Mouse (Mus musculus) forebrain, postnatal 0 days (tissue): ENCODE measurements around the gene Shh. TPM values are rescaled to one million over a fixed set of nuclear protein-coding genes. Genes with fewer than 3 reads are reported as not detected.
A peak's percentile ranks its signal among the peaks of the same experiment; 100 is the strongest.

Experiments used
- ATAC-seq: fragments of 200-750 bp; cut with Nextera tagmentation; 2 replicates; pipeline ENCODE4 v1.8.0; 2017; ENCODE audit warnings: mild to moderate bottlenecking, moderate library complexity
- DNase-seq: peaks from one replicate; pipeline ENCODE4 v3.0.0-alpha.2; 2015
- H3K27ac ChIP-seq: fragments of 300-500 bp; sonication (generic); 2 replicates; pipeline ENCODE4 v1.5.1; 2014; ENCODE audit warnings: low read depth, mild to moderate bottlenecking, antibody characterized with exemption, low read length, moderate library complexity, mixed read lengths
- H3K27me3 ChIP-seq: fragments of 300-500 bp; sonication (generic); 2 replicates; pipeline ENCODE4 v1.6.1; 2014; ENCODE audit warnings: mild to moderate bottlenecking, low read length, mixed read lengths; ENCODE audit not compliant: insufficient read depth
- H3K36me3 ChIP-seq: fragments of 300-500 bp; sonication (generic); 2 replicates; pipeline ENCODE4 v1.6.1; 2014; ENCODE audit warnings: mild to moderate bottlenecking, moderate library complexity; ENCODE audit not compliant: insufficient read depth
- H3K4me1 ChIP-seq: fragments of 300-500 bp; sonication (generic); 2 replicates; pipeline ENCODE4 v1.6.1; 2014; ENCODE audit warnings: antibody characterized with exemption; ENCODE audit not compliant: insufficient read depth
- H3K4me2 ChIP-seq: fragments of 300-500 bp; sonication (generic); 2 replicates; pipeline ENCODE4 v1.6.1; 2014; ENCODE audit warnings: low read depth, mild to moderate bottlenecking, moderate library complexity
- H3K4me3 ChIP-seq: fragments of 300-500 bp; sonication (generic); 2 replicates; pipeline ENCODE4 v1.5.1; 2014; ENCODE audit warnings: low read depth, low read length, mixed read lengths
- H3K9ac ChIP-seq: fragments of 300-500 bp; sonication (generic); 2 replicates; pipeline ENCODE4 v1.6.1; 2014; ENCODE audit warnings: mild to moderate bottlenecking
- H3K9me3 ChIP-seq: fragments of 300-500 bp; sonication (generic); 2 replicates; pipeline ENCODE4 v1.6.1; 2016; ENCODE audit warnings: low read length
- CTCF ChIP-seq: sonication (generic); IDR thresholded peaks from 2 replicates; pipeline ENCODE4 v1.5.1; 2016; ENCODE audit warnings: antibody characterized with exemption, control low read depth, low read depth
- WGBS: fragments of 180-500 bp; shearing (Covaris S2); extraction: QIAGEN DNeasy Blood & Tissue Kit; methylation state at CpG from one replicate; pipeline ENCODE4 v1.1.7; 2014; 5-methylcytosine and 5-hydroxymethylcytosine counted together
- polyA plus RNA-seq: library from polyadenylated mRNA; unstranded; fragments of >200 nt; fragmentation: Nextera tagmentation; extraction: Ambion mirVana; gene quantifications from 2 replicates; pipeline ENCODE4 v1.2.1, GENCODE M21; 2015
- total RNA-seq: library from RNA; depleted of rRNA; stranded (reverse); fragments of >200 nt; gene quantifications from 2 replicates; pipeline ENCODE4 v1.2.3, GENCODE M21; 2014; rRNA removed

Shh gene
- 1.7 and 3.0 TPM in 2 replicates for total RNA-seq
- polyA plus RNA-seq, result 0.33 and 0.65 TPM in 2 replicates

DNA sequence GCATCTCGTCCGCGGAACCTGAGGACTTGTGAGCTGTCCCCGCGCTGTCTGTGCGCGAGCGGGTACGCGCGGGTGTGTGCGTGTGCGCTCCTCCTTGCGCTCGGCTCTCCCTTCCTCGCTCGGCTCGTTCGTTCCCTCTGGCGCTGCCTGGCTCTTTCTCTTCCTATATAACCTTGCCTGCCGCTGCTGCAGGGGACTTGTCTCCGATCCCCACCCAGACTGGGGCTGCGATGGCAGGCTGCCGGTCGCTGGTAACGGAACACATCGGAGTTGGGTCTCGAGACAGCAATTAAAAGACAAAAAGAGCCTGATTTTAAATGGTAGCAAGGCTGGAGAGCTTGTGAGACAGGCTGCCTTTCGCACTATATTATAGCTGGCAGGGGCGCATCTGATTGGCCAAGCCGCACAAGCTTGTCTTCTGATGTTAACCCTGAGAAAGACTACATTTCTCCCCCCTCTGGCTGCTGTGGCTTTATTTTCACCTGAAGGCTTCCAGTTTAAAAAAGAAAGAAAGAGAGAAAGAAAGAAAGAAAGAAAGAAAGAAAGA lies at the start of gene Shh:
TSS of gene Shh (minus strand) at position 497 of the 547 bp plus-strand sequence.
- Histone ChIP-seq H3K36me3 (no peaks in the 10 kb centered on the region), H3K27ac (peak within 1 kb of the TSS; percentile 57; the same call in 1 of the 2 replicates), H3K27me3 (peaks cover 69% of the 10 kb centered on the region), H3K4me2 (peak within 1 kb of the TSS; percentile 91), H3K9ac (peak within 1 kb of the TSS; percentile 53), H3K9me3 (no peaks in the 10 kb centered on the region), H3K4me3 (peak within 1 kb of the TSS; percentile 55), H3K4me1 (peaks cover 12% of the 10 kb centered on the region)
- ATAC-seq (peak; percentile 73), DNase-seq (peak; percentile 72)
- WGBS, result 1% methylated on average over 30 of the region's 31 CpGs
- TF ChIP-seq CTCF, result no peak

DNA sequence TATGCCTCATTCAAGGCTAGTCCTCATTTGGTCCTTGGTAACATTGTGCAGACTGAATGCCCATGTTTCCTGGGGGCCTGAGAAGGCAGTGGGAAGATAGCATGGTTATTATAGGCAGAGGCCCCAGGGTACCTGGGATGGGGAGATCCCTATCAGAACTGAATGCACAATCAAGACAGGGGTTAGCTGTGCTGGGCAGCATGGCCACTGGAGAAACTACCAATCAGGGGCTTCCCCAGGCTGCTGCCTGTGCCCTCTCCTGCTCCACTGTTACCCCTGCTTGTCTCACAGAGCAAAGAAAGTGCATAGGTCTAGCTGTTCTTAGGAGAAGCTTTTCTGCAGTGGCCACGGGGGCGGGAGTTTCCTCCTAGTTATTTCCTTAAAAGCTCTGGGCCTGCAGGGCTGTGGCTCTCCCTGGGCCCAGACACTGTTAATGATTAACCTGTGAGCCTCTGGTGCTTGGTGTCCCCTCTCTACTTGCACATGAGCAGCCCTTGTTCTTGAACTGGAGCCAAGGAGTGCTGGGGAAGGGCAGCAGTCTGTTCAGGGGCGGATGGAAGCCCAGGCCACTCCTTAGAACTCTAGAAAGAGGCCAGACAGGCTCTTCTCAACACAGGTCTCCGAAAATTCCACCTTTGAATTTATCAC lies 33.9 kb upstream of the Shh start:
- ATAC-seq (no peak), DNase-seq (no peak)
- no peak overlapping the region for H3K27ac ChIP-seq
- no peaks in the 10 kb centered on the region for H3K4me1 ChIP-seq
- H3K36me3 ChIP-seq, result no peaks in the 10 kb centered on the region
- H3K27me3 ChIP-seq, result no peaks in the 10 kb centered on the region
- no peak overlapping the region for H3K4me3 ChIP-seq
- H3K9me3 ChIP-seq, result no peaks in the 10 kb centered on the region
- WGBS, result 72% methylated on average over 4 of the region's 4 CpGs
- TF ChIP-seq CTCF, result no peak
- H3K9ac ChIP-seq, result no peak overlapping the region
- H3K4me2 ChIP-seq, result no peak overlapping the region

DNA sequence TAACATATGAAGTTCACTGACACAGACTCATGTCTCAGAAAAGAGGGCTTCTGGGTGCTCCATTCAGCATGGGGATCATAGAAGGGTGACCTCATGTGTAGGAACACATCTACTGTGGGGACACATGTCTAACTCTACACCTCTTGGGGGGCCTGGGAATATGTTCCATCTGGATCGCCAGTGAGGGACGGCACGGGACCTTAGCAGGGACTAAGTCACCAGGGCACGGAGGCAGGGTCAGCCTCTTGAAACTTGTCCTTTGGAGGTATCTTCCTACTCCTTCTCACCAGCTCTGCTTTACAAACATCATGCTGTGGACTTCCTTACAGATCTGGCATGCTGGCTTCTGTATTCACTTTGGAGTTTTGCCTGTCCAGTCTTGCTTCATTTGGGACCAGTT lies 31.8 kb upstream of the Shh start:
- Histone ChIP-seq H3K4me2 (no peak overlapping the region), H3K36me3 (no peaks in the 10 kb centered on the region), H3K27ac (no peak overlapping the region), H3K9ac (no peak overlapping the region), H3K4me1 (no peaks in the 10 kb centered on the region), H3K27me3 (no peaks in the 10 kb centered on the region), H3K9me3 (no peaks in the 10 kb centered on the region), H3K4me3 (no peak overlapping the region)
- 95% methylated on average over 4 of the region's 4 CpGs for WGBS
- TF ChIP-seq CTCF, result no peak
- no peak for DNase-seq
- ATAC-seq, result no peak

DNA sequence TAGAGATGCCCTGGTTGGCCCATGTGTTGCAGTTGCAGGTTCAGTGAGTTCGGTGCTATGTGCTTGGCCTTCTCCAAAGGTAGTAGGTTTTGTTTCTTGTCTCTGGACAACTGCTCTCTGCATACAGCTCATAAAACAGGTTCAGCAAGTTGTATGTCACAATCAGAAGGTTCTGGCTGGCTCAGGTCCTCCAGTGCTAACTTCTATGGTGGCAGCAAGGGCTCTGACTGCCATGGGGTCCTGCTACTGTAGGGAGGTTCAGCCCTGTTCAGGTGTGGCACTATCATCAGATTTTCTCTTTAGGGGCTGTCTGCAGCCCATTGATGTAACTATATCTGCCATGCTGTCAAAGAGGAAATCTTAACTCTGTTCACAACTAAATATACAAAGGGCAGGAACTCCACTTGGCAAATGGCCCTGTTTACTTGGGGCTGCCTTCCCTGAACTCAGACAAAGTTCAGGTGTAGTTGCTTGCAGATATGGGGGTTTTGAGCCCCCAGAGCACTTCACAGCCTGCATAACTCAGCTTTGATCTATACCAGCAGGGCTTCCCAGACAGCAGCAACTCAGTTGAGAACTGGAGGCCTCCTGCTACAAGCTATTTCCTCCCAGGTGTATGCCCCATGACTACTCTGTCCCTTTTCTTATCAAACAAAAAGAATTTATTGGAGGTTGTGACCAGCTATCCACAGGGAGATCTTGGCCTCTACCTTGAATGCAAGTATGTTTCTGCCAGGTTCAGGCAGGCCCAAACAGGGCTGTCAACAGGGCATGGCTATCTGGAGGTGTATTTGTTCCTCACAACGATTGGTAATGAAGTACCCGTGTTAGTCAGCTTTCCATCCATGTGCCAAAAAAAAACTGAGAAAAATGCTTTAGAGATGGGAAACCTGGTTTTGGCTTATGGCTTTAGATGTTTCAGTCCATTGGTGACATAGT lies 28.9 kb upstream of the Shh start:
- DNase-seq (no peak), ATAC-seq (no peak)
- H3K9ac ChIP-seq, result no peak overlapping the region
- no peaks in the 10 kb centered on the region for H3K4me1 ChIP-seq
- WGBS, result 91% methylated on average over 3 of the region's 3 CpGs
- H3K4me2 ChIP-seq, result no peak overlapping the region
- no peaks in the 10 kb centered on the region for H3K27me3 ChIP-seq
- H3K9me3 ChIP-seq, result no peaks in the 10 kb centered on the region
- H3K4me3 ChIP-seq, result no peak overlapping the region
- TF ChIP-seq CTCF, result no peak
- H3K36me3 ChIP-seq, result no peaks in the 10 kb centered on the region
- no peak overlapping the region for H3K27ac ChIP-seq

DNA sequence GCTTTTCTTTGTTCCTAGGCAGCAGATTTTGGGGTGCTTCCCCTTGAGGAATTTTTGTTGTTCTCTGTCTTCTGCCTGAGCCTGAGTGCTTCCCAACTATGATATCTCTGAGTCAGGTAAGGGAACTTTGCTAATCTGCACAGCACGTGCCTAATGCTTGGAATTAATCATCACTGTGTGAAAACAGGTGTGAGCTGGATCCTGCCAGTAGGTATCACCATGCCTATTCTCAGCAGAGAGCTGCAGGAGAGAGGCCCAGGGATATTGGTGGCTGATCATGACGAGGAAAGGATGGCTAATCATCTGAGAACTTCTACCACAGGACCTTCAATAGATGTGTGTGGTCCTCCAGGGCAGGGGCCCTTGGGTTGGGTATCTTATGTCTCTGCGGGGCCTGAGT lies 26.5 kb upstream of the Shh start:
- Histone ChIP-seq H3K27ac (no peak overlapping the region), H3K4me2 (no peak overlapping the region), H3K27me3 (no peaks in the 10 kb centered on the region), H3K4me3 (no peak overlapping the region), H3K4me1 (no peaks in the 10 kb centered on the region), H3K36me3 (no peaks in the 10 kb centered on the region), H3K9ac (no peak overlapping the region), H3K9me3 (no peaks in the 10 kb centered on the region)
- 72% methylated on average over 3 of the region's 3 CpGs for WGBS
- no peak for ATAC-seq
- no peak for DNase-seq
- TF ChIP-seq CTCF, result no peak

DNA sequence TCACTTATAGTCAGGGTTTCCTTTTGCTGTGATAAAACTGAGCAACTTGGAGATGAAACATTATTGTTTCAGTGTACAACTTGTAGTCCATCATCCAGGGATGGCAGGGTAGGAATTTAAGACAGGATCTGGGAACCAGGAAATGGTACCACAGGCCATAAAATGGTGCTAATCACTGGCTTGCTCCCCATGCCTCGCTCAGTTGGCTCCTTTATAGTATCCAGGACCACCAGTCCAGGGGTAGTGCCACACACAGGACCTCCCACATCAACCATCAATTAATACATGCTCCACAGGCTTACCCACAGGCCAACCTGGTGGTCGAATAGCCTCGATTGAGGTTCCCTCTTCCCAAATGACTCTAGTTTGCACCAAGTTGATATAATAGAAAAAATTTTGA lies 15.9 kb upstream of the Shh start:
- no peak for DNase-seq
- H3K9me3 ChIP-seq, result no peaks in the 10 kb centered on the region
- no peaks in the 10 kb centered on the region for H3K4me1 ChIP-seq
- TF ChIP-seq CTCF, result no peak
- H3K27ac ChIP-seq, result no peak overlapping the region
- ATAC-seq, result no peak
- H3K27me3 ChIP-seq, result no peaks in the 10 kb centered on the region
- H3K4me3 ChIP-seq, result no peak overlapping the region
- H3K36me3 ChIP-seq, result no peaks in the 10 kb centered on the region
- WGBS, result 75% methylated on average over 3 of the region's 3 CpGs
- no peak overlapping the region for H3K4me2 ChIP-seq
- H3K9ac ChIP-seq, result no peak overlapping the region

- H3K4me3 ChIP-seq, result no peak overlapping the region
- ATAC-seq (no peak), DNase-seq (no peak)
- TF ChIP-seq CTCF, result no peak
- no peaks in the 10 kb centered on the region for H3K27me3 ChIP-seq
- no peaks in the 10 kb centered on the region for H3K4me1 ChIP-seq
- 74% methylated on average over 2 of the region's 2 CpGs for WGBS
- H3K4me2 ChIP-seq, result no peak overlapping the region
- no peaks in the 10 kb centered on the region for H3K36me3 ChIP-seq
- no peak overlapping the region for H3K9ac ChIP-seq
- no peak overlapping the region for H3K27ac ChIP-seq
- no peaks in the 10 kb centered on the region for H3K9me3 ChIP-seq
Measured at GRCm38 (mm10) chr5:28481730-28482129, 14.7 kb upstream of the Shh start.
